Mouse (Mus musculus): ENCODE results near the gene Kdm3a. TPM values are rescaled to one million over a fixed set of nuclear protein-coding genes. Genes with fewer than 3 reads are reported as not detected.

Kdm3a gene
- total RNA-seq, 2 experiments from 2014 or later = 31.8 to 42.3 TPM

DNA sequence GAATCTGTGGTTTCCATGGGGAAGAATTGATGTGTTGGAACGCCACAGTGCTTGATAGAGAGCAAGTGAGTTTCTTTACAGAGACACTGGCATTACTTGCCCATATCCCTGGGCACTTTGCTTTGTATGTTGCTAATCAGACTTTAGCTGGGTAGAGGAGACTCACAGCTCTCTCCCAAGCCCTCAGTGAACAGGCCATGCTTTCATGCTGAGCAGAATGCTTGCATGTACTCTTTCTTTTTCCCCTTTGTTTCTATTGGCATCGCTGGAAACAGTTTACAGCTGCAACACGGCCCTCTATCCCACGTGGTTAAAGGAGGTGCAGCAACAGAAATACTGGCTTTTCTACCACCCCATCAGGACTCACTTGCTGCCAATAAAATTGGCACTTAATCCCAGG, 49.6 kb downstream of the Kdm3a start:
- no peak for ATAC-seq (replicated peaks; ENCODE audit: poor library complexity)

DNA sequence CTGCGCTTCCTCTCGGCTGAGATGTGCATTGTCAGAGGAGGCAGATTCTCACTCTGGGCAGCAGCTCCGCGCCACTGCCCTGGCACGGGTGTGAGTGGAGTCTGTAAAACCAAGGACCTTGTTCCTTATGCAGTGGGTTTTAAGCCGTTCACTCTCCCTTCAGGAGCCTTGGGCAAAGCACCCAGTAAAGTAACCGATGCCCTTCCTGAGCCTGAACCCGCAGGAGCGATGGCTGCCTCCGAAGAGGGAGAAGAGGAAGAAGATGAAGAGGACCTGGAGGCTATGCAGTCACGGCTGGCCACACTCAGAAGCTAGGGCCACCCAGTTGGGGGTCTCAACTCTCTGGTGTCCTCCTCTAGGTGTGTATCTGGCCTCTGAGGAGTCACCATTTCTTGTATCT, 53.3 kb downstream of the Kdm3a start:
- no peak for ATAC-seq (replicated peaks; ENCODE audit: poor library complexity)

- ATAC-seq (replicated peaks; ENCODE audit: poor library complexity) = no peak
Observed at GRCm38 (mm10) chr6:71575359-71575758, 57.4 kb downstream of the Kdm3a start.

- ATAC-seq (replicated peaks; ENCODE audit: poor library complexity) = no peak
Observed at GRCm38 (mm10) chr6:71569025-71569424, 63.8 kb downstream of the Kdm3a start.

- ATAC-seq (replicated peaks; ENCODE audit: poor library complexity) = no peak
Observed at GRCm38 (mm10) chr6:71568616-71569015, 64.2 kb downstream of the Kdm3a start.

DNA sequence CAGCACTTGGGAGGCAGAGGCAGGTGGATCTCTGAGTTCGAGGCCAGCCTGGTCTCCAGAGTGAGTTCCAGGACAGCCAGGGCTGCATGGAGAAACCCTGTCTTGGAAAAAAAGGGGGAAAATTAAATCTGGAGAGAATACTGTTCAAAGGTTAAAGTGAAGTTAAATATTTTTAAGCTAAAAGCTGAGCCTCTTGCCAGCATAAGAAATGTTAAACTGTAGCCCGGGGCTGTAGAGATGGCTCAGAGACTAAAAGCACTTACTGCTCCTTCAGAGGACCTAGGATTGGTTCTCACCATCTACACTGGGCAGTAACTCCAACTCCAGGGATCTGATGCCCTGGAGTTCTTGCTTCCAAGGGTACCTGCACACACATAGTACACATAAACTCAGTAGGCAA, 76.0 kb downstream of the Kdm3a start:
- no peak for ATAC-seq (replicated peaks; ENCODE audit: poor library complexity)

GRCm38 (mm10) chr6:71555507-71555951, 77.3 kb downstream of the Kdm3a start:
- peak; percentile 42 for ATAC-seq (replicated peaks; ENCODE audit: poor library complexity)

- ATAC-seq (replicated peaks; ENCODE audit: poor library complexity) = peak; percentile 93
Observed at GRCm38 (mm10) chr6:71543686-71544499, 88.9 kb downstream of the Kdm3a start, which contains the start of gene Chmp3. Gene Chmp3, plus strand, starts transcription at chr6:71543797.

Other genes starting within 250 kb of the Kdm3a start
- gene Rmnd5a, start 192.4 kb downstream of the Kdm3a start, total RNA-seq (2015) = 35.1 and 39.9 TPM in 2 replicates
- 37.9 and 46.7 TPM in 2 replicates for gene Rmnd5a, start 192.4 kb downstream of the Kdm3a start, total RNA-seq (2017)
- 11.7 and 14.9 TPM in 2 replicates for gene Rnf103, start 139.1 kb downstream of the Kdm3a start, total RNA-seq (2015)
- gene Rnf103, start 139.1 kb downstream of the Kdm3a start, total RNA-seq (2017) = 10.8 and 12.4 TPM in 2 replicates
- gene Chmp3, start 89.2 kb downstream of the Kdm3a start, total RNA-seq (2015) = 29.5 and 34.7 TPM in 2 replicates
- 95.2 and 133 TPM in 2 replicates for gene Chmp3, start 89.2 kb downstream of the Kdm3a start, total RNA-seq (2017)
- 0.32 and 1.1 TPM in 2 replicates for gene Reep1, start 74.6 kb upstream of the Kdm3a start, total RNA-seq (2015)
- gene Reep1, start 74.6 kb upstream of the Kdm3a start, total RNA-seq (2017) = 0.71 and 1.0 TPM in 2 replicates
- 49.4 and 58.9 TPM in 2 replicates for gene Mrpl35, start 194.0 kb upstream of the Kdm3a start, total RNA-seq (2015)
- gene Mrpl35, start 194.0 kb upstream of the Kdm3a start, total RNA-seq (2017) = 22.9 and 33.4 TPM in 2 replicates
- gene Immt, start 198.3 kb upstream of the Kdm3a start, total RNA-seq (2015) = 163 and 190 TPM in 2 replicates
- 128 and 149 TPM in 2 replicates for gene Immt, start 198.3 kb upstream of the Kdm3a start, total RNA-seq (2017)

All from megakaryocyte progenitor cell, adult 5-6 weeks (primary cell).